Mouse (Mus musculus): Measurements from ENCODE around the gene Kdf1. TPM values are rescaled to one million over a fixed set of nuclear protein-coding genes. Genes with fewer than 3 reads are reported as not detected.

Gene Kdf1
- polyA plus RNA-seq, 1 experiment from 2014 or later, result 33.3 TPM

- Histone ChIP-seq H3K27ac (ENCODE audit: low read length) (peak overlapping the region; percentile 83), H3K4me3 (ENCODE audit: low read length) (peak overlapping the region; percentile 13)
Observed at GRCm38 (mm10) chr4:133484266-133485025, 34.3 kb upstream of the Kdf1 start.

GRCm38 (mm10) chr4:133485691-133486425, 32.9 kb upstream of the Kdf1 start:
- Histone ChIP-seq H3K4me3 (ENCODE audit: low read length) (no peak overlapping the region), H3K4me1 (replicated peaks; ENCODE audit: control insufficient read depth, insufficient read depth, low read length) (peaks cover 18% of the 10 kb centered on the region), H3K27me3 (ENCODE audit: control insufficient read depth, insufficient read depth, low read depth, low read length) (peaks cover 12% of the 10 kb centered on the region), H3K9ac (ENCODE audit: low read length) (no peak overlapping the region), H3K4me2 (ENCODE audit: low read depth, low read length) (no peak overlapping the region), H3K36me3 (ENCODE audit: control insufficient read depth, insufficient read depth, low read length) (no peaks in the 10 kb centered on the region), H3K9me3 (ENCODE audit: control insufficient read depth, low read length) (no peaks in the 10 kb centered on the region), H3K27ac (ENCODE audit: low read length) (no peak overlapping the region)
- no peak for ATAC-seq (ENCODE audit: low read depth)
- 83% methylated on average over 28 of the region's 28 CpGs for WGBS

More at GRCm38 (mm10) chr4:133484266-133485025, 34.3 kb upstream of the Kdf1 start:
- Histone ChIP-seq H3K9ac (ENCODE audit: low read length) (peak overlapping the region; percentile 31; the same call in 1 of the 2 replicates), H3K36me3 (ENCODE audit: control insufficient read depth, insufficient read depth, low read length) (no peaks in the 10 kb centered on the region), H3K27me3 (ENCODE audit: control insufficient read depth, insufficient read depth, low read depth, low read length) (peaks cover 19% of the 10 kb centered on the region), H3K4me2 (ENCODE audit: low read depth, low read length) (peak overlapping the region; percentile 31), H3K4me1 (replicated peaks; ENCODE audit: control insufficient read depth, insufficient read depth, low read length) (peaks cover 18% of the 10 kb centered on the region), H3K9me3 (ENCODE audit: control insufficient read depth, low read length) (no peaks in the 10 kb centered on the region)
- WGBS, result 10% methylated on average over 22 of the region's 22 CpGs
- peak; percentile 43 for ATAC-seq (ENCODE audit: low read depth)

DNA sequence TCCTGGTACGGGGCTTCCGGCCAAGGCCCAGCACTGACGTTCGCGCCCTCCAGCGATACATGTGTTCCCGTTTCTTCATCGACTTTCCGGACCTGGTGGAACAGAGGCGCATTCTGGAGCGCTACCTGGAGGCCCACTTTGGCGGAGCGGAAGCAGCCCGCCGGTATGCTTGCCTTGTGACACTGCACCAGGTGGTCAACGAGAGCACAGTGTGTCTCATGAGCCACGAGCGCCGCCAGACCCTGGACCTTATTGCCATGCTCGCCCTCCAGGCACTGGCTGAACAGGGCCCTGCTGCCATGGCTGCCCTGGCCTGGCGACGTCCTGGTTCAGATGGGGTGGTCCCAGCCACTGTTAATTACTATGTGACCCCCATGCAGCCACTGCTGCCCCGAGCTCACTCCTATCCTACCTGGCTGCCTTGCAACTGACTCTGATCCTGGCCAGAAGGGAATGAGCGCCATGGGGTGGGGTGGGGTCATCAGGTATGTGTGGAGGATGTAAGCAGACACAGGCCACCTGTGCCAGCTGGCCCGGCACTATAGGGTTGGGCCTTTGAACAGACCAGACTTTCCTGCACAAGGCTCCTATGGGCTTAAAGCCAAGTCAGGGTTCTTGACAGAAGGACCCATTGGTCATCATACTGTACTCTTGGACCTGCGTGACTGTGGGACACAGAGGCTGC, 31.9 kb upstream of the Kdf1 start:
- H3K36me3 ChIP-seq (ENCODE audit: control insufficient read depth, insufficient read depth, low read length), result no peaks in the 10 kb centered on the region
- 91% methylated on average over 26 of the region's 26 CpGs for WGBS
- H3K4me3 ChIP-seq (ENCODE audit: low read length), result no peak overlapping the region
- no peak overlapping the region for H3K4me2 ChIP-seq (ENCODE audit: low read depth, low read length)
- peaks cover 22% of the 10 kb centered on the region for H3K4me1 ChIP-seq (replicated peaks; ENCODE audit: control insufficient read depth, insufficient read depth, low read length)
- no peaks in the 10 kb centered on the region for H3K9me3 ChIP-seq (ENCODE audit: control insufficient read depth, low read length)
- H3K27ac ChIP-seq (ENCODE audit: low read length), result no peak overlapping the region
- no peak for ATAC-seq (ENCODE audit: low read depth)
- H3K27me3 ChIP-seq (ENCODE audit: control insufficient read depth, insufficient read depth, low read depth, low read length), result peaks cover 5% of the 10 kb centered on the region
- no peak overlapping the region for H3K9ac ChIP-seq (ENCODE audit: low read length)

- Histone ChIP-seq H3K36me3 (ENCODE audit: control insufficient read depth, insufficient read depth, low read length) (no peaks in the 10 kb centered on the region), H3K27me3 (ENCODE audit: control insufficient read depth, insufficient read depth, low read depth, low read length) (no peaks in the 10 kb centered on the region), H3K9ac (ENCODE audit: low read length) (no peak overlapping the region), H3K9me3 (ENCODE audit: control insufficient read depth, low read length) (no peaks in the 10 kb centered on the region), H3K4me2 (ENCODE audit: low read depth, low read length) (no peak overlapping the region), H3K4me3 (ENCODE audit: low read length) (no peak overlapping the region), H3K27ac (ENCODE audit: low read length) (peak overlapping the region; percentile 57), H3K4me1 (replicated peaks; ENCODE audit: control insufficient read depth, insufficient read depth, low read length) (peaks cover 23% of the 10 kb centered on the region)
- no peak for ATAC-seq (ENCODE audit: low read depth)
- WGBS, result 72% methylated on average over 20 of the region's 20 CpGs
Observed at GRCm38 (mm10) chr4:133488619-133489392, 30.0 kb upstream of the Kdf1 start.

- Histone ChIP-seq H3K36me3 (ENCODE audit: control insufficient read depth, insufficient read depth, low read length) (no peaks in the 10 kb centered on the region), H3K4me1 (replicated peaks; ENCODE audit: control insufficient read depth, insufficient read depth, low read length) (peaks cover 17% of the 10 kb centered on the region), H3K9me3 (ENCODE audit: control insufficient read depth, low read length) (no peaks in the 10 kb centered on the region), H3K4me2 (ENCODE audit: low read depth, low read length) (no peak overlapping the region), H3K9ac (ENCODE audit: low read length) (no peak overlapping the region), H3K27ac (ENCODE audit: low read length) (peak overlapping the region; percentile 57), H3K4me3 (ENCODE audit: low read length) (no peak overlapping the region), H3K27me3 (ENCODE audit: control insufficient read depth, insufficient read depth, low read depth, low read length) (no peaks in the 10 kb centered on the region)
- 48% methylated on average over 4 of the region's 4 CpGs for WGBS
- peak; percentile 48 for ATAC-seq (ENCODE audit: low read depth)
Observed at GRCm38 (mm10) chr4:133489489-133490245, 29.1 kb upstream of the Kdf1 start.

- Histone ChIP-seq H3K27ac (ENCODE audit: low read length) (no peak overlapping the region), H3K36me3 (ENCODE audit: control insufficient read depth, insufficient read depth, low read length) (no peaks in the 10 kb centered on the region), H3K9me3 (ENCODE audit: control insufficient read depth, low read length) (no peaks in the 10 kb centered on the region), H3K4me1 (replicated peaks; ENCODE audit: control insufficient read depth, insufficient read depth, low read length) (peaks cover 16% of the 10 kb centered on the region), H3K4me3 (ENCODE audit: low read length) (no peak overlapping the region), H3K27me3 (ENCODE audit: control insufficient read depth, insufficient read depth, low read depth, low read length) (peaks cover 19% of the 10 kb centered on the region), H3K9ac (ENCODE audit: low read length) (no peak overlapping the region), H3K4me2 (ENCODE audit: low read depth, low read length) (no peak overlapping the region)
- 23% methylated on average over 9 of the region's 10 CpGs for WGBS
- peak; percentile 22; the same call in 1 of the 2 replicates for ATAC-seq (ENCODE audit: low read depth)
Observed at GRCm38 (mm10) chr4:133491800-133492199, 27.0 kb upstream of the Kdf1 start.

- peak overlapping the region; percentile 36 for H3K4me3 ChIP-seq (ENCODE audit: low read length)
- ATAC-seq (ENCODE audit: low read depth), result no peak
- no peaks in the 10 kb centered on the region for H3K36me3 ChIP-seq (ENCODE audit: control insufficient read depth, insufficient read depth, low read length)
- peaks cover 27% of the 10 kb centered on the region for H3K4me1 ChIP-seq (replicated peaks; ENCODE audit: control insufficient read depth, insufficient read depth, low read length)
- H3K4me2 ChIP-seq (ENCODE audit: low read depth, low read length), result peak overlapping the region; percentile 62
- 12% methylated on average over 11 of the region's 12 CpGs for WGBS
- H3K9ac ChIP-seq (ENCODE audit: low read length), result peak overlapping the region; percentile 42; the same call in 1 of the 2 replicates
- peak overlapping the region; percentile 15; the same call in 1 of the 2 replicates for H3K27ac ChIP-seq (ENCODE audit: low read length)
- no peaks in the 10 kb centered on the region for H3K9me3 ChIP-seq (ENCODE audit: control insufficient read depth, low read length)
- peaks cover 40% of the 10 kb centered on the region for H3K27me3 ChIP-seq (ENCODE audit: control insufficient read depth, insufficient read depth, low read depth, low read length)
Observed at GRCm38 (mm10) chr4:133493895-133494294, 24.9 kb upstream of the Kdf1 start.

DNA sequence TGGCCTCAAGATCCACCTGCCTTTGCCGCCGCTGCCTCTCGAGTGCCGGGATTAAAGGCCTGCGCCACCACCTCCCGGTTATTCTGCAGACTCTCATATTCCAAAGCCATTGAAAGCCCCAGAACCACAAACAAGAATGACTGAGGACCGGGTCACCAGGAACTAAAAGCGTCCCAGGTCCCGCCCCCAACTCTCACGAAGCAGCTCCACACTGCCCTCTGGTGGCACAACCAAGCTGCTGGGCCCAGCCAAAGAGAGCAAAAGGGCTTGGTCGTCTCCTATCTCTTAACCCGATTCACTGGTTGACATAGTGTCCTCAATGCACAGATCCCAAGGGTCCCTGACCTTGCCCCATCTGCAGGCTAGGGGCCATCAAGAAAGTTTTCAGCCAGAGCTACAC, 24.3 kb upstream of the Kdf1 start:
- no peaks in the 10 kb centered on the region for H3K36me3 ChIP-seq (ENCODE audit: control insufficient read depth, insufficient read depth, low read length)
- H3K4me2 ChIP-seq (ENCODE audit: low read depth, low read length), result peak overlapping the region; percentile 62
- under 1% methylated on average over 12 of the region's 12 CpGs for WGBS
- H3K4me1 ChIP-seq (replicated peaks; ENCODE audit: control insufficient read depth, insufficient read depth, low read length), result peaks cover 25% of the 10 kb centered on the region
- H3K27ac ChIP-seq (ENCODE audit: low read length), result peak overlapping the region; percentile 15; the same call in 1 of the 2 replicates
- H3K9me3 ChIP-seq (ENCODE audit: control insufficient read depth, low read length), result no peaks in the 10 kb centered on the region
- peak overlapping the region; percentile 36 for H3K4me3 ChIP-seq (ENCODE audit: low read length)
- peak; percentile 56 for ATAC-seq (ENCODE audit: low read depth)
- H3K9ac ChIP-seq (ENCODE audit: low read length), result peak overlapping the region; percentile 42; the same call in 1 of the 2 replicates
- peaks cover 46% of the 10 kb centered on the region for H3K27me3 ChIP-seq (ENCODE audit: control insufficient read depth, insufficient read depth, low read depth, low read length)

Measured in lung, embryonic 16.5 days (tissue).